Mouse (Mus musculus) yolk sac, embryonic 10.5 days (tissue): Measurements from ENCODE around the gene Gm21190.
"Not testable (repeated sequence)": the region's sequence is repeated elsewhere in the genome, so short reads cannot be mapped to it uniquely, and the experiment has no call there.

Experiments
- DNase-seq: peaks from one replicate; pipeline ENCODE4 v3.0.0-alpha.2; 2017; ENCODE audit warnings: low spot score

Gm21190 gene

GRCm38 (mm10) chr5:15488743-15489142, 40.3 kb downstream of the Gm21190 start:
- no peak for DNase-seq

GRCm38 (mm10) chr5:15484616-15485015, 44.4 kb downstream of the Gm21190 start:
- DNase-seq, result not testable (repeated sequence)

GRCm38 (mm10) chr5:15483576-15483975, 45.4 kb downstream of the Gm21190 start:
- not testable (repeated sequence) for DNase-seq

- not testable (repeated sequence) for DNase-seq
Observed at GRCm38 (mm10) chr5:15482815-15483214, 46.2 kb downstream of the Gm21190 start.

GRCm38 (mm10) chr5:15476423-15476822, 52.6 kb downstream of the Gm21190 start, which contains the start of gene Gm21149:
Gene Gm21149 (minus strand): TSS chr5:15476523.
- DNase-seq, result not testable (repeated sequence)
